11 mouse cellular contexts compared by ENCODE assay signal in the genomic region with DNA sequence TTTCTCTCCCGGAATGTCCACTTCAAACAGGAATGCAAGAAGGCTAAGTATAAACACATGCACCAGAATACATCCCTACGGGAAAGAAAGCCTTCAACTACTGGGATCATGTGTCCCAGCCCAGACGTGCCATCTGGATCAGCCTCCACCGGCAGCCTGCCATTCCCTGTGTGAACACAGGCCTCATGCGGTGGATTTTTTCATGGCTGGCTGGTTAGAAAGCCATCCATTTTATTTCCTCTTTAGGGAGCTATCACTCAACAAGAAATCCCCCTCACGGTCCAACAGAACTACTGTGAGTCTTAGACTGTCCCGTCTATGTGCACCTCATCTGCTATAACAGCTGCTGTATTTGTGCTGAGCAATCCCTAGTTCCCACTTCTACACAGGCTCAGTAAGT.
A peak's percentile ranks its signal among the peaks of the same experiment; 100 is the strongest.
DNase-seq lines count a peak whose midpoint lies in the region; ATAC-seq and TF ChIP-seq lines count a peak whose summit lies in the region.
"Had no signal": no experiment of that assay in that cellular context is flagged by ENCODE, and none has a peak within 500 bp of the region (broad histone marks: within the 10 kb centered on the region; RNA-seq: fewer than 3 reads in every experiment).

No protein-coding gene starts in this region.

- peak; percentile 61; the same call in 1 of the 2 replicates for ATAC-seq in limb, embryonic 15.5 days (ENCODE audit: insufficient number of reproducible peaks, low FRiP score, low TSS enrichment, low read depth)

- no peak for TF ChIP-seq POLR2A in thymus, adult 2 months (IDR thresholded peaks at IDR 0.05; ENCODE audit: control insufficient read depth, extremely low read depth, insufficient read depth, low read length, poor library complexity)

- no peaks in the 10 kb centered on the region for H3K27me3 ChIP-seq in limb, embryonic 15.5 days
- no peaks in the 10 kb centered on the region for H3K27me3 ChIP-seq in thymus, adult 2 months (ENCODE audit: control insufficient read depth, insufficient read depth, low read length)

- no peaks in the 10 kb centered on the region for H3K36me3 ChIP-seq in limb, embryonic 15.5 days
- no peaks in the 10 kb centered on the region for H3K36me3 ChIP-seq in thymus, adult 2 months (ENCODE audit: control insufficient read depth, insufficient read depth, low read length)
- H3K36me3 ChIP-seq: neural tube, embryonic 12.5 days had no signal

- DNase-seq in layer of hippocampus, adult 11-12 months (ENCODE audit: low spot score): peak; percentile 62
- DNase-seq in layer of hippocampus, adult 9-10 months (ENCODE audit: low spot score): no peak
- DNase-seq in cerebellum, adult 9-10 months: peak; percentile 60
- peak; percentile 58 for DNase-seq in gastrocnemius, postnatal 10 days
- no peak for DNase-seq in thymus, adult 2 months
- DNase-seq in spleen, postnatal 36 days (ENCODE audit: low spot score in 2 of 2): no peak
- no peak for DNase-seq in ovary, postnatal 36 days (ENCODE audit: low spot score)
- DNase-seq: kidney, adult 2 months; lung, adult 2 months had no signal

- 28% methylated on average over 7 of the region's 7 CpGs for WGBS in limb, embryonic 15.5 days
- 90% methylated on average over 7 of the region's 7 CpGs for WGBS in thymus, adult 2 months

- H3K4me3 ChIP-seq in limb, embryonic 15.5 days: no peak overlapping the region
- no peak overlapping the region for H3K4me3 ChIP-seq in thymus, adult 2 months (ENCODE audit: control insufficient read depth, insufficient read depth, low read length)
- H3K4me3 ChIP-seq: neural tube, embryonic 12.5 days had no signal

- peaks cover 12% of the 10 kb centered on the region for H3K4me1 ChIP-seq in limb, embryonic 15.5 days
- H3K4me1 ChIP-seq in thymus, adult 2 months (replicated peaks; ENCODE audit: control insufficient read depth, insufficient read depth, low read length): 0 out of 2 replicates have a peak, but pooled peaks cover 3% of the 10 kb centered on the region
- H3K4me1 ChIP-seq: neural tube, embryonic 12.5 days had no signal

- no peak overlapping the region for H3K4me2 ChIP-seq in limb, embryonic 15.5 days
- H3K4me2 ChIP-seq: neural tube, embryonic 12.5 days had no signal

- no peaks in the 10 kb centered on the region for H3K9me3 ChIP-seq in limb, embryonic 15.5 days
- H3K9me3 ChIP-seq: neural tube, embryonic 12.5 days had no signal

- no peak overlapping the region for H3K27ac ChIP-seq in limb, embryonic 15.5 days
- H3K27ac ChIP-seq in thymus, adult 2 months (ENCODE audit: control insufficient read depth, insufficient read depth, low read length): no peak overlapping the region
- H3K27ac ChIP-seq: neural tube, embryonic 12.5 days had no signal

- H3K9ac ChIP-seq in limb, embryonic 15.5 days: no peak overlapping the region
- H3K9ac ChIP-seq: neural tube, embryonic 12.5 days had no signal

- TF ChIP-seq CTCF in thymus, adult 2 months (IDR thresholded peaks at IDR 0.05; ENCODE audit: borderline replicate concordance, control insufficient read depth, extremely low read depth, insufficient read depth, low read length, poor library complexity): no peak

Comparison
In these comparisons a context has a peak if more than half of its experiments do, and no peak if none do; other contexts are left out.
1. DNase-seq: peak in layer of hippocampus, adult 11-12 months (single experiment), cerebellum, adult 9-10 months (single experiment) and gastrocnemius, postnatal 10 days (single experiment); none in layer of hippocampus, adult 9-10 months (single experiment), thymus, adult 2 months (single experiment), spleen, postnatal 36 days (0 of 2) and ovary, postnatal 36 days (single experiment).